Mouse (Mus musculus) monocyte, adult 5-6 weeks (primary cell): Measurements from ENCODE around the gene Psmc3ip. TPM values are rescaled to one million over a fixed set of nuclear protein-coding genes. Genes with fewer than 3 reads are reported as not detected.

Experiments
- ATAC-seq: fragments of 153-309, 156-312 bp; replicated peaks from 2 replicates; pipeline ENCODE4 v1.8.0; 2017; ENCODE audit warnings: mild to moderate bottlenecking; ENCODE audit not compliant: low TSS enrichment, insufficient number of reproducible peaks, severe bottlenecking, poor library complexity, low FRiP score
- total RNA-seq: library from RNA; stranded (forward); fragments of 200-1000, 200-491, 200-594 nt; gene quantifications from 3 replicates; pipeline ENCODE4 v1.2.3, GENCODE M21; 2017

Gene Psmc3ip
- total RNA-seq, 1 experiment from 2014 or later = not detected

DNA sequence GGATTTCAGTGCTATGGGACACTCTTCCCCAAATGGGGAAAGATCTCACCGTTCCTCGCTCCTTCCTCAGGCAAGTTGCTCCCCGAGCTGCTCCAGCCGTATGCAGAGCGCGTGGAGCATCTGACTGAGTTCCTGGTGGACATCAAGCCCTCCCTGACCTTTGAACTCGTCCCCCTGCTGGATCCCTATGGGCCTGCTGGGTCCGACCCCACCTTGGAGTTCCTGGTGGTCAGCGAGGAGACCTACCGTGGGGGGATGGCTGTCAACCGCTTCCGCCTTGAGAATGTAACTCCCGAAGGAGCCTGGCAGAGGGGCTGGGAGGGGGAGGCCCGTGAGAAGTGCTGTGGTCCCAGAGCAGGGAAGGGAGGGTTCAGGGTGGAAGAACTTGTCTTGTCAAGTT lies 11.0 kb downstream of the Psmc3ip start:
- no peak for ATAC-seq

DNA sequence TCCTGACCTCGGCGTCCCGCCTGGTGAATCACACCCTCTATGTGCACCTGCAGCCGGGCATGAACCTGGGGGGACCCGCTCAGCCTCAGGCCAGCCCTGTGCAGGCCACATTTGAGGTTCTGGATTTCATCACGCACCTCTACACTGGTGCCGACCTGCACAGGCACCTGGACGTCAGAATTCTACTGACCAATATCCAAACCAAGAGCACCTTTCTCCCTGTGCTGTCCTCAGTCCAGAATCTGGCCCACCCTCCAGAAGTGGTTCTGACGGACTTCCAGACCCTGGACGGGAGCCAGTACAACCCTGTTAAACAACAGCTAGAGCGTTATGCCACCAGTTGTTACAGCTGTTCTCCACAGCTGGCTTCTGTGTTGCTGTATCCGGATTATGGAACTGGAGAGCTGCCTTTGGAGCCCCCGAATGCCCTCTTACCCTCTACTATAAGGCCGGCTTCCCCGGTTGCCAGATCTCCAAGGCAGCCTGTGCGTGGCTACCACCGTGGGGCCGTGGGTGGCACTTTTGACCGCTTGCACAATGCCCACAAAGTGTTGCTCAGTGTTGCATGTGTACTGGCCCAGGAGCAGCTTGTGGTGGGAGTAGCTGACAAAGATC lies 12.0 kb downstream of the Psmc3ip start:
- ATAC-seq = no peak

DNA sequence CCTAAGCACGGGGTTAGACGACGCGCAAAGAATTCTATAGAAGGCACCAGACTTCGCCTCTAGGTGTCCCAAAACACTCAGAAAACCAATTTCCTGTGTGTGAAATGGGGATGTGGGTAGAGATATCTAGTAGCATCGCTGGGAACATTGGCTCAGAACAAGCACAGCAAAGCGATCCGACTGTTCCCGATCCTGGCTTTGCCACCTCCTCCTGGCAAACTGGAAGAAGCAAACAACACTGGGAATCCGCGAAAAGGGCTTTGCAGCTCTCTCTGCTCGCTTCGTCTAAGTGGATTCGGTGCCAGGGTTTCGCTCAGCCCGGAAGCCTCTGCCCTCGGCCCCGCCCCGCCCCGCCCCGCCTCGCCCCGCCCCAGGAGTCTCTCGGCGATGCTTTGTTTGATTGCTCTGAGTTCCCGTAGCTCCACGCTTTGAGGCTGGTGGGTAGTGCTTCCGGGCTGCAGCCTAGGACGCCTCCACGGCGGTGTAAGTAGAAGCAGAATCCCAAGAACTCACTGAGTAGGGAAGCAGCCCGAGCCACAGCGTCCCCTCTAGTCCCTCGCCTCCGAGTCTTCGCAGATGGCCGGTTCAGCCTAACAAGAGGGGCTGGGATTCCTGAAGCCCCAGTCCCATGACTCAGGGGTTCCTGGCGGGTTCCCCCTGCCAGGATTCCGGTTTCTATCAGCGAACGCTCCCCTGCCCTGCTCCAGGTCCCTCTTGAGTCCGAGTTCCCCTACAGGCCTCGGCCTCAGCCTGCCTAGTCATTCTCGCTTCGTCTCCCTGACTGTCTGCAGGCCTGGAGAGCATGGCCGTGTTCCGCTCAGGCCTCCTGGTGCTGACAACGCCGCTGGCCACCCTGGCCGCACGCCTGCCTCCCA lies 12.8 kb downstream of the Psmc3ip start, which contains the start of gene Coasy:
Gene Coasy (plus strand): TSS at position 358 of the 875 bp plus-strand sequence.
- peak; percentile 66 for ATAC-seq

DNA sequence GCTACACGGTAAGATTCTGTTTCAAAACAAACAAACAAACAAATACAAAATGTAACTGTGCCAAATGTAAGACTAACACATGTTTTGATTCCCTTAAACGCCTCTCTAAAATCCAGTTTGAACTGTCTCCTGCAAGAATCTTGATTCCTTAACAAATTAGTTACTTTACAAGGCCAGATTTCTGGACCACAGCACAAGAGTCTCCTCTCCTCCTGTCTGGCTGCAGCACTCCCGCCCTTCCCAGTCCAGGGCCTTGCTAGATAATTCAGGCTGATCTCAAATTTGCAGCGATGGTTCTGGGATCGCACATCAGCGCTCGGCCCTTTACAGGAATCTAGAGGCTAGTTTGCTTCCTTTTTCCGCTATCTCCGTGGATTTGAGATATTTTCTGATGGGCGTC lies 13.6 kb downstream of the Psmc3ip start:
- no peak for ATAC-seq

DNA sequence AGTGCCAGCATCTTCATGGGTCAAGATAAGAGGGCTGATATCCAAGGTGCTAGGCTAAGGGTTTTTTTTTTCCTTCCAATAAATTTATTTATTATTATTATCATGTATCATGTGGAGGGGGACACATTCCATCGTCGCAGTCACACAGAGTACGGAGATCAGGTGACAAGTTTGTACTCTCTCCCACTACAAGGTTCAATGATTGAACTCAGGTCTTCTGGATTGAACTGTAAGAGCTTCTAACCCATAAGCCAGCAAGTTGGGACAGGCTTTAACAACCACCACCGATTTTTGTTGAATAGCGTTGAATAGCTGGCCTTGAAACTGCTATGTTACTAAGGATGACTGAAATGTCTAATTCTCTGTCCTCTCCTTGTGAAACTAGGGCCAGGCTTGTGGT lies 14.8 kb downstream of the Psmc3ip start:
- no peak for ATAC-seq

DNA sequence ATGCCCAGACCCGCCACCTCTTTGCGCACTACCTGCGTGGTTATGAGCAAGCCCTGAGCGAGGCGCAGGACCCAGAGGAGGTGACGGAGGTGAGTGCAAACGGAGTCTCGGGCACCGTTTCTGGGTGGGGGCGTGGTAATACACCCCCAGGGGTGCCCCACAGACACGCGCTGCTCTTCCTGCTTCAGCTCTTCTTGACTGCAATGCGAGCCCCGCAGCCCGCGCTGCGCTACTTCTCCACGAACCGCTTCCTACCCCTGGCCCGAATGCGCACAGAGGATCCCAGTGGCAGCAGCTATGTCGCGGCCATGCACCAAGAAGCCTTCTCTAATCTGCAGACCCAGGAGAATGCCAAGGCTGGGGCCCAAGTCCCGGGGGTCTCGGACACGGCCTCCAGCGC lies 15.5 kb downstream of the Psmc3ip start:
- no peak for ATAC-seq

DNA sequence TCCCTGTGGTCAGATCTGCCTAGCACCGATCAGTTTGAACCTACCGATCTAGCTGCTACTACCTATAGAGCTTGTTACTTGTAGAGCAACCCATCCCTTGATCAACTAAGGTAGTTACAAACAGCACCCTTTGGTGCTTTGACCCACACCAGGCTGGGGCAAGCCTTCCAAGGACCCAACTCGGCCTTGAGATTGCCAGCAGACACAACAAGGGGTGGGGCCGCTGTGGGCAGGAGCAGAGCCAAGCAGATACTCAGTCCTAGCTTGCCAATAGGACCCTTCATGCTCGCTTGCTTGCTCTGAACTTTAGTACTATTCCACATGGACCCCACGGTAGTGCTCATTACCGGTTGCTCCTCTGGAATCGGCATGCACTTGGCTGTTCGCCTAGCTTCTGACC lies 17.1 kb downstream of the Psmc3ip start, which contains the start of gene Hsd17b1:
Gene Hsd17b1 (plus strand): TSS at position 291 of the 400 bp plus-strand sequence.
- ATAC-seq = no peak

DNA sequence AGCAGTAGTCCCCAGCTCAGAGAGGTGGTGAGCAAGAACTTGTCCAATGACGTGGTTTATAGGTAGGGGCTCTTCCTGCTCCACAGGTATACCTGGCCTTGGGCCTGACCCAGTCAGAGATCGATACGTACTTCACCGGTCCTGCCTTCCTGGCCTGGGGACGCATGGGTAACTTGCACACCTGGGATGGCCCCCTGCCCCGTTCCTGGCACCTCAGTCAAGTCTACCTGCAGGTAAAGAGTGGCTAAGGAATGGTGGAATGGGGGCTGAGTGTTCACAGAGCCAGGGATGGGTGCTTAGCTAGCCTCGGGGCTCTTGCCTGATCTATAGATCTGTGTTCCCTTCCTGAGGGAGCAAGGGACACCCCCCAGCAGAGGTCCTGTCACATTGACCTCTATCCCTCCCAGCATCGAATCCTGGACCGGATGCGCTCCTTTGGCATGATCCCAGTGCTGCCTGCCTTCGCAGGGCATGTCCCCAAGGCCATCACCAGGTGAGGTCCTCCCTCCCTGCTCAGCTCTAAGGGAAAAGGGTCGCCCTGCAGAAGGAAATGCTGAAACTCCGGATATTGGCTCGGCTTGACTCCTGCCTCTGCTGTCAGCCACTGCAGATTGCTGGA lies 23.3 kb downstream of the Psmc3ip start:
- no peak for ATAC-seq

DNA sequence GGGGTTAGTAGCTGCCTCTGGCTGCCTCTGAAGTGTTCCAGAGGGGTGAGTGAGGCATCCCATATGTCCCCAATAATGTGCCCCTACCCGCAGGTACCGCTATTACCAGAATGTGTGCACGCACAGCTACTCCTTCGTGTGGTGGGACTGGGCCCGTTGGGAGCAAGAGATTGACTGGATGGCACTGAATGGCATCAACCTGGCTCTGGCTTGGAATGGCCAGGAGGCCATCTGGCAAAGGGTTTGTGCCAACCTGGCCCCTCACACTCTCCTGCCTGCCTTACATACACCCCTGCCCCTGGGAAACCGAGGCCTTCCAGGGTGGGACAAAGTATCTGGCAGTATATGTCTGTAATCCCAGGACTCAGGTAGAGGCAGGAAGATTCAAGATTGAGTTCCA lies 24.2 kb downstream of the Psmc3ip start:
- no peak for ATAC-seq

DNA sequence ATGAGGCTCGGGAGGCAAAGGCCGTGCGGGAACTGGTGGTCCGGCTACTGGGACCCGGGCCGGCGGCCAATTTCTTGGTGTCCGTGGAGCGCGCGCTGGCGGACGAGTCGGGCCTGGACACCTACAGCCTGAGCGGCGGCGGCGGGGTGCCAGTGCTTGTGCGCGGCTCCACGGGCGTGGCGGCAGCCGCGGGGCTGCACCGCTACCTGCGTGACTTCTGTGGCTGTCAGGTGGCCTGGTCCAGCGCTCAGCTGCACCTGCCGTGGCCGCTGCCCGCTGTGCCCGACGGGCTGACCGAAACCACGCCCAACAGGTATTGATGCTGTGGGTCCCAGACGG lies 25.1 kb downstream of the Psmc3ip start:
- ATAC-seq = no peak

DNA sequence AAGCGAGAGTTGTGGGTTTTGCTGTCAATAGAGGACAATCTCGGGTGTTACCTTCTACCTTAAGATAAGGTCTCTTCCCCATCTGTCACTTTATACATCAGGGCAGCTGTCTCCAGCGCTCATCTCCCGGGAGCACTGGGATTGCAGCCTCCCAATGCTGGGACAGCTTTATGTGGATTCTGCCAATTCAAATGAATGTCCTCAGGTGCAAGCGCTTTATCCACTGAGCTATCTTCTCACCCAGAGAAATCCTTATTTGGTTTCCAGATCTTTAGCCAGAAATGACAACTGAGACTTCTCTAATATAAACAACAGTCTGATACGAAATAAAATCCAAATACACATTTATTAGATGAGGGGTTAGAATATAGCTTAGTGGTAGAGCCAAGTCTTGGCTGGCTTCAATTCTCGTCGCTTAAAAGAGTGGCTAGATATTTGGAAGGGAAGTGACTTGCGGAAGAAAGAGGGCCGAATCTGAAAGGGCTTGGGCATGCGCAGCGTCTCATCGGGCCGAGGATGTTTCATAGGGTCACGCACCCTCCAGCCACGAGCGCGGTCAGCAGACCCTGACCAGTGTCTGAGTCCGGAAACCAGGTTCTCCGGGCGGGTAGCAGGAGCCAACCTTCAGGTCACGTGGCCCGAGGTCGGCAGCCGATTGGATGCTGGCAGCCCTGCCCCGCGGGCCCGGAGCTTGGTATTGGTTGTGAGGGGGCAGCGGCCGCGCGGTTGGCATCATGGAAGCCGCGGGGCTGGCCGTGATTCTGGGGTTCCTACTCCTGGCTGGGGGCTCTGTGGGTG lies 25.6 kb downstream of the Psmc3ip start, which contains the start of gene Naglu:
Gene Naglu (plus strand): TSS at position 622 of the 798 bp plus-strand sequence.
- peak; percentile 88 for ATAC-seq

DNA sequence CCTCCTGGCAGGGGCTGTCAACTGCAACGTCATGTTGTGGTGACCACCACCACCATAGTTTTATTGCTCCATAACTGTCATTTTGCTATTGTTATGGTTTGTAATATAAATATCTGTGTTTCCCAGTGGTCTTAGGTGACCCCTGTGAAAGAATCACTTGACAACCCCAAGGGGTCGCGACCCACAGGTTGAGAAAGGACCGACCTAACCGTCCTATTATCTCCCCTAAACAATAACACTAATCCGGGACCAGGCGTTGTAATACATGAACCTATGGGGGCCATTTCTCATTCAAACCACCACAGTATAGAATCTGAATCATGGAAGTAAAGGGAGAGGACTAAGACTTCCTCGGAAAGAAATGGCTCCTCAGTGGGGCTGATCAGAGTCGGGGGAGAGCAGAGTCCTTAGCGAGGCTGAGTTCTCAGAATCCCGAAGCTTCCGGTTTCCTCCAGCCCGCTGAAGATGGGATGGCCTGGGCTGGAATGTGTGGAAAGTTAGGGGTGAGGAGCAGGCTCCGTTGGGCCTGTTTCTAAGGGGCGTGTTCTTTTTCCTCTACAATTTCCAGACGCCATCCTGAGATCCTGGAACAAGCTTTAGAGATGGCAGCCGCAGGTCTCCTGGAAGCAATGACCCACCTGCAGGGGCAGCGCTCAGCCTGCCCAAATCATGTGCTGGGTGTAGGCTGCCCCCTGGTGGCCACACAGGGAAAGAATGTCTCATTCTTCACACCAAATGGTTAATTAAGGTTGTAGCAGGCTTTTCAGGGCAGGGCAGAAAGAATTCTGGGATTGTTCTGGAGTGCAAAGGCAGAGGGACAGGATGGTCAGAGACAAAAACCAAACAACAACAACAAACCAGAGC lies 28.5 kb downstream of the Psmc3ip start:
- 0 out of 2 replicates have a peak, but pooled peaks have one; percentile 28 for ATAC-seq

DNA sequence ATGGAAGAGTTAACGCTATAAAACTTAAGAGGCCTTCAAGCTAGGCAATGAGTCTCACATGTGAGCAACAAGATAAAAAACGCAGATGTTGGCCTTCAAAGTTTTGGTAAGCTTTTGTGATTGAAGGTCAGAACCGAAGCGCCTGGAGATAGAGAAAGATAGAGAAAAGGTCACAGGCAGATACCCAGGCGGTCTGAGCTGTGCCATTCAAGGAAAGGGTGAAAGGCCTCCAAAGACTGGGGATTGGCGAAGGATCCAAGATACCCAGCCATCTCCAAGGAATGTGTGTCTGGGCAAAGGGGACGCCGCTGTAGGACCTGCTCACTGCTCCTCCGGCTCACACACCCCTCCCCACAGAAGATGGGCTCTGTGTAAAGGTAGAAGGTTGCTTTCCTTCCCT lies 30.2 kb downstream of the Psmc3ip start:
- ATAC-seq = no peak

DNA sequence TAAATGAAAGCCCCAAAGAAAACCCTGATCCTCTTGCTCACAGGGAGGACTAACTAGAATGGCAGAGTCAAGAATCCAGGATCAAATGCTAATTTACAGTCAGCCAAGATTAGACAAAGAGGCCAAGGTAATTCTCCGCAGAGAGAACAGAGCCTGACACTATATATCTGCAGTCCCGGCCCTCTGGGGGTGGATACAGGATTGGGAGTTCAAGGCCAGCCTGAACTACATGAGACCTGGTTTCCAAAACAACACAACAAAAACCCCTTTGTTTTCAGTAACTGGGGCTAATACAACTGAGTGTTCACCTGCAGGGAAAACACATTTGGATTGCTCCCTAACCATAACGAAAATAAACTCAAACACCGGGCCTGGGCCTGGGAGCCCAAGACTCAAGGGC lies 30.8 kb downstream of the Psmc3ip start:
- no peak for ATAC-seq

DNA sequence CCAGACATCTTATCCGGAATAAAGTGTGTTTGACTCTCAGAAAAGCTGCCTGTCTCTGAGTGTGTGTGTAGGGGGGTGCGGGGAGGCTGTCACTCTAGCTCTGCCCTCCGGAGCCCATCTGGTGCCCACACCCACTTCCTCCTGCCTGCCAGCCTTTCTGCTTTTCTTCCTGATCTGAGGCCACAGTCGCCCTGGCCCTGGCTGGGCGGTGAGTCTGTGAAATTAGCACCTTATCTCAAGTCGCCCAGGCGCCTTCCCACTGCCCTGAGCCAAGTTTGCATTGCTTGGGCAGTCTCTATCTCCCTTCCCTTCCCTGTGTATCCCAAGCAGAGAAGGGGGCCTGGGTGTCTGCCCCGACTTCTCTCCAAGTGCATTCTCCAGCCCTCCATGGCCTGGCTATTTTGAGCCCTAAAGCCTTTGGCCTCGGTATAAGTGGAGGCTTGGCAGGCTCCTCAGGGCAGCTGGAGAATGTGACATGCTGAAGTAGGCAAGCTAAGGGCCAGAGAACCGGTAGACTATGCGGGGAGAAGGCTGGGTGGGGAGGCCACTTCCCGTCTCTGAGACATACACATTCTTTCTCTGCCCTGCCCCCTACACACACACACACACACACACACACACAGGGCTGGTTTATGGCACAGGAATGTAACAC lies 31.4 kb downstream of the Psmc3ip start:
- peak; percentile 75 for ATAC-seq

DNA sequence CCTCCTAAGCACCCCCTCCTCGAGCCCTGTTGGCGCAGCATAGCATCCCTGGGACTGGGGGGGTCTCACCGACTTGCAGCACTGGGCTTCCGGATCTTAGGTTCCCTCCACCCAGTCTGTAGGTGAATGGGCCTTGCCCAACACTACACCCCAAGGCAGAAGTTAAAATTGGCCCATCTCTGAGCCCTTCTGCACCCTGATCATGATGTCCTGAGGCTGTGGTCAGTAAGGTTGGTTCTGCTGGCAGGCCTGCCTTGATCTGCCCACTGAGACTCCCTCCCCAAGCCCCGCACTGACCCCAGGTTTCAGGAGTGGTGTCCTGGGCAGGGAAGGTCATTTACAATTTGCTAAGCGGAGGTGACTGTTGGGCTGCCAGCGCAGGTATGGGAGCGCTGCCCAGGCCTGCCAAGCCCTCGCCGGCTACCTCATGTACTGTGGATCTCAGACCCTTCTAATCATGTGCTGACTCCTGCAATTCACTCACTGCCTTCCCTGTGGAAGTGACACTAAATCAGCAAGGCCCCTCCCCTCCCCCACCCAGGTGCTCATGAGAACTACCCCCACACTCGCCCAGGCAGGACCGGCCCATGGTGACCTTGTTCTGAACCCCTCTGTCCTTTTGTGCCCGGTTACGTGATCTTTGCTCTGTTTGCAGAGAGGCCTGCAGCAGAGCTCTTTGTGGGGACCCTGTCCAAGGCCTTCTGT lies 32.1 kb downstream of the Psmc3ip start:
- ATAC-seq = no peak
